Mouse (Mus musculus) kidney, postnatal 0 days (tissue): ENCODE measurements around the gene Slc25a35. TPM values are rescaled to one million over a fixed set of nuclear protein-coding genes. Genes with fewer than 3 reads are reported as not detected.
A peak's percentile ranks its signal among the peaks of the same experiment; 100 is the strongest.
"Not testable (repeated sequence)": the region's sequence is repeated elsewhere in the genome, so short reads cannot be mapped to it uniquely, and the experiment has no call there.

Experiments used
- ATAC-seq: fragments of 200-750 bp; cut with Nextera tagmentation; replicated peaks from 2 replicates; pipeline ENCODE4 v1.8.0; 2017; ENCODE audit warnings: low read depth, moderate number of reproducible peaks, moderate TSS enrichment, moderate library complexity; ENCODE audit not compliant: low FRiP score
- DNase-seq: peaks from one replicate; pipeline ENCODE4 v3.0.0-alpha.2; 2016; ENCODE audit warnings: low spot score
- H3K27ac ChIP-seq: fragments of 300-500 bp; sonication (generic); 2 replicates; pipeline ENCODE4 v1.5.1; 2014; ENCODE audit warnings: mild to moderate bottlenecking
- H3K27me3 ChIP-seq: fragments of 300-500 bp; sonication (generic); 2 replicates; pipeline ENCODE4 v1.6.1; 2014; ENCODE audit warnings: low read length, mixed read lengths; ENCODE audit not compliant: insufficient read depth
- H3K36me3 ChIP-seq: fragments of 300-500 bp; sonication (generic); 2 replicates; pipeline ENCODE4 v1.6.1; 2014; ENCODE audit warnings: low read length, mixed read lengths; ENCODE audit not compliant: insufficient read depth
- H3K4me1 ChIP-seq: fragments of 300-500 bp; sonication (generic); replicated peaks from 2 replicates; pipeline ENCODE4 v1.6.1; 2014; ENCODE audit warnings: antibody characterized with exemption, low read length, mixed read lengths; ENCODE audit not compliant: insufficient read depth
- H3K4me2 ChIP-seq: fragments of 300-500 bp; sonication (generic); 2 replicates; pipeline ENCODE4 v1.6.1; 2014; ENCODE audit warnings: mild to moderate bottlenecking, low read length, moderate library complexity, mixed read lengths
- H3K4me3 ChIP-seq: fragments of 300-500 bp; sonication (generic); replicated peaks from 2 replicates; pipeline ENCODE4 v1.5.1; 2014; ENCODE audit warnings: low read depth, low read length
- H3K9ac ChIP-seq: fragments of 300-500 bp; sonication (generic); 2 replicates; pipeline ENCODE4 v1.6.1; 2014; ENCODE audit warnings: low read depth, low read length
- H3K9me3 ChIP-seq: fragments of 300-500 bp; sonication (generic); replicated peaks from 2 replicates; pipeline ENCODE4 v1.6.1; 2016; ENCODE audit warnings: low read length, inconsistent platforms, mixed read lengths
- CTCF ChIP-seq: IDR thresholded peaks from 2 replicates; pipeline ENCODE4 v1.5.1; 2016; ENCODE audit warnings: antibody characterized with exemption, low read depth, mild to moderate bottlenecking, moderate library complexity
- WGBS: fragments of 180-500 bp; shearing (Covaris S2); extraction: QIAGEN DNeasy Blood & Tissue Kit; methylation state at CpG from one replicate; pipeline ENCODE4 v1.1.7; 2014; 5-methylcytosine and 5-hydroxymethylcytosine counted together
- polyA plus RNA-seq: library from polyadenylated mRNA; unstranded; fragments of >200 nt; fragmentation: Nextera tagmentation; extraction: Ambion mirVana; gene quantifications from 2 replicates; pipeline ENCODE4 v1.2.1, GENCODE M21; 2015

Slc25a35 gene
- polyA plus RNA-seq, 1 experiment from 2014 or later = 11.5 TPM

GRCm38 (mm10) chr11:69008182-69009121 lies 40.5 kb downstream of the Slc25a35 start, which contains the start of gene Pfas:
Pfas (minus strand) TSS chr11:69008460.
- ATAC-seq = peak; percentile 81
- Histone ChIP-seq H3K9ac (peak within 1 kb of the TSS; percentile 71), H3K4me3 (peak within 1 kb of the TSS; percentile 67), H3K4me1 (0 out of 2 replicates have a peak, but pooled peaks cover 9% of the 10 kb centered on the region), H3K27me3 (no peaks in the 10 kb centered on the region), H3K9me3 (no peaks in the 10 kb centered on the region), H3K27ac (peak within 1 kb of the TSS; percentile 38; the same call in 1 of the 2 replicates), H3K4me2 (peak within 1 kb of the TSS; percentile 65), H3K36me3 (no peaks in the 10 kb centered on the region)
- no peak for TF ChIP-seq CTCF
- DNase-seq = peak; percentile 93
- WGBS = 10% methylated on average over 38 of the region's 38 CpGs

- WGBS = 92% methylated on average over 1 of the region's 1 CpGs
- ATAC-seq = no peak
- Histone ChIP-seq H3K9me3 (no peaks in the 10 kb centered on the region), H3K4me3 (no peak overlapping the region), H3K27ac (no peak overlapping the region), H3K4me1 (0 out of 2 replicates have a peak, but pooled peaks cover 9% of the 10 kb centered on the region), H3K27me3 (no peaks in the 10 kb centered on the region), H3K4me2 (no peak overlapping the region), H3K36me3 (no peaks in the 10 kb centered on the region), H3K9ac (no peak overlapping the region)
- no peak for TF ChIP-seq CTCF
- no peak for DNase-seq
Observed at GRCm38 (mm10) chr11:69009508-69009907, 41.6 kb downstream of the Slc25a35 start.

GRCm38 (mm10) chr11:69010400-69011323 lies 42.7 kb downstream of the Slc25a35 start:
- no peak overlapping the region for H3K9ac ChIP-seq
- H3K4me2 ChIP-seq = no peak overlapping the region
- H3K4me3 ChIP-seq = no peak overlapping the region
- TF ChIP-seq CTCF = no peak
- 0 out of 2 replicates have a peak, but pooled peaks cover 9% of the 10 kb centered on the region for H3K4me1 ChIP-seq
- H3K27ac ChIP-seq = no peak overlapping the region
- ATAC-seq = no peak
- H3K9me3 ChIP-seq = no peaks in the 10 kb centered on the region
- DNase-seq = no peak
- no peaks in the 10 kb centered on the region for H3K27me3 ChIP-seq
- H3K36me3 ChIP-seq = no peaks in the 10 kb centered on the region
- WGBS = 88% methylated on average over 15 of the region's 15 CpGs

- H3K9ac ChIP-seq = peak overlapping the region; percentile 64; the same call in 1 of the 2 replicates
- TF ChIP-seq CTCF = peak; percentile 36; the same call in 1 of the 2 replicates
Observed at GRCm38 (mm10) chr11:69011445-69011844, 43.5 kb downstream of the Slc25a35 start.

GRCm38 (mm10) chr11:69012071-69012601 lies 44.2 kb downstream of the Slc25a35 start:
- no peaks in the 10 kb centered on the region for H3K36me3 ChIP-seq
- peak overlapping the region; percentile 91 for H3K27ac ChIP-seq
- peak overlapping the region; percentile 64 for H3K9ac ChIP-seq
- no peak for TF ChIP-seq CTCF
- ATAC-seq = peak; percentile 60
- H3K9me3 ChIP-seq = no peaks in the 10 kb centered on the region
- peak; percentile 97 for DNase-seq
- peak overlapping the region; percentile 44 for H3K4me3 ChIP-seq
- H3K4me1 ChIP-seq = peaks cover 14% of the 10 kb centered on the region
- no peaks in the 10 kb centered on the region for H3K27me3 ChIP-seq
- 1% methylated on average over 18 of the region's 18 CpGs for WGBS
- H3K4me2 ChIP-seq = peak overlapping the region; percentile 65

More at GRCm38 (mm10) chr11:69011445-69011844, 43.5 kb downstream of the Slc25a35 start:
- 71% methylated on average over 2 of the region's 2 CpGs for WGBS
- not testable (repeated sequence) for H3K4me1 ChIP-seq, H3K27me3 ChIP-seq, H3K9me3 ChIP-seq, ATAC-seq, DNase-seq, H3K36me3 ChIP-seq
- Histone ChIP-seq H3K4me2 (peak overlapping the region; percentile 65), H3K27ac (peak overlapping the region; percentile 91), H3K4me3 (peak overlapping the region; percentile 44)
